Mouse (Mus musculus) myocyte (in vitro differentiated cells): ENCODE data around the gene Emx2.

ENCODE experiments used
- MYOD1 ChIP-seq, 3 experiments: IDR thresholded peaks; one replicate each; pipeline ENCODE4 v1.6.1; 2011; ENCODE audit warnings: control low read depth in 2 of 3, low read depth in 2 of 3, mild to moderate bottlenecking in 2 of 3, moderate library complexity in 1 of 3; ENCODE audit not compliant: insufficient read length in 2 of 3, control insufficient read depth in 1 of 3
- MYOG ChIP-seq, 3 experiments: IDR thresholded peaks; one replicate each; pipeline ENCODE4 v1.6.1; 2011; ENCODE audit warnings: control low read depth in 2 of 3, low read depth in 2 of 3, mild to moderate bottlenecking in 2 of 3; ENCODE audit not compliant: insufficient read length in 2 of 3, control insufficient read depth in 1 of 3, insufficient read depth in 1 of 3
- POLR2A ChIP-seq: IDR thresholded peaks from one replicate; pipeline ENCODE4 v1.6.1; 2011; ENCODE audit warnings: low read depth, mild to moderate bottlenecking, control low read depth, moderate library complexity; ENCODE audit not compliant: insufficient read length
- POLR2AphosphoS2 ChIP-seq: IDR thresholded peaks from one replicate; pipeline ENCODE4 v1.6.1; 2011; ENCODE audit warnings: low read depth, control low read depth; ENCODE audit not compliant: insufficient read length

GRCm38 (mm10) chr19:59422393-59422792 lies 35.8 kb upstream of the Emx2 start:
- TF ChIP-seq POLR2A (no peak), MYOD1 (IDR thresholded peaks at IDR 0.05; ENCODE audit: control insufficient read depth in 1 of 3, insufficient read length in 2 of 3, low read depth in 2 of 3) (no peak), POLR2AphosphoS2 (no peak), MYOG (IDR thresholded peaks at IDR 0.05; ENCODE audit: control insufficient read depth in 1 of 3, insufficient read depth in 1 of 3, insufficient read length in 2 of 3, low read depth in 2 of 3) (no peak)
